Mouse (Mus musculus) left cerebral cortex, postnatal 36 days (tissue): ENCODE results near the gene 1700109H08Rik. TPM values are rescaled to one million over a fixed set of nuclear protein-coding genes. Genes with fewer than 3 reads are reported as not detected.
"Not testable (repeated sequence)": the region's sequence is repeated elsewhere in the genome, so short reads cannot be mapped to it uniquely, and the experiment has no call there.

Source experiments
- DNase-seq, 2 experiments: peaks; one replicate each; pipeline ENCODE4 v3.0.0; 2021 to 2022; ENCODE audit warnings: low spot score in 2 of 2, mixed read lengths in 1 of 2
- intact Hi-C: fragments of 180-260 bp; cut with DNase I; formaldehyde crosslinking; loops from one replicate; pipeline ENCODE4 v1.15.1; 2025
- total RNA-seq, 2 experiments: library from RNA; stranded (reverse); gene quantifications; 2 replicates each; pipeline ENCODE4 v1.2.3; 2021

Gene 1700109H08Rik
- total RNA-seq, 2 experiments from 2014 or later, result 2.0 to 5.8 TPM

- DNase-seq, result peak; percentile 84 to 86
- intact Hi-C loops, result no loop called here
Measured at GRCm38 (mm10) chr5:3596399-3596766, 25.0 kb downstream of the 1700109H08Rik start, which contains the start of gene Rbm48. Rbm48 (minus strand) TSS chr5:3596585.

- intact Hi-C loops, result no loop called here
- no peak for DNase-seq
Measured at GRCm38 (mm10) chr5:3597171-3597570, 25.8 kb downstream of the 1700109H08Rik start.

GRCm38 (mm10) chr5:3598766-3599165 lies 27.4 kb downstream of the 1700109H08Rik start:
- intact Hi-C loops, result no loop called here
- DNase-seq, result no peak

GRCm38 (mm10) chr5:3600298-3600697 lies 28.9 kb downstream of the 1700109H08Rik start:
- DNase-seq, result no peak
- intact Hi-C loops, result no loop called here

- DNase-seq, result no peak
- intact Hi-C loops, result no loop called here
Measured at GRCm38 (mm10) chr5:3600790-3601189, 29.4 kb downstream of the 1700109H08Rik start.

- intact Hi-C loops, result no loop called here
- no peak for DNase-seq
Measured at GRCm38 (mm10) chr5:3607114-3607513, 35.7 kb downstream of the 1700109H08Rik start.

- DNase-seq, result no peak
- intact Hi-C loops, result no loop called here
Measured at GRCm38 (mm10) chr5:3609241-3609640, 37.9 kb downstream of the 1700109H08Rik start.

GRCm38 (mm10) chr5:3611835-3612234 lies 40.5 kb downstream of the 1700109H08Rik start:
- intact Hi-C loops, DNase-seq: not testable (repeated sequence)

GRCm38 (mm10) chr5:3620486-3620885 lies 49.1 kb downstream of the 1700109H08Rik start:
- DNase-seq, result no peak
- intact Hi-C loops, result no loop called here

GRCm38 (mm10) chr5:3630055-3630454 lies 58.7 kb downstream of the 1700109H08Rik start:
- no peak for DNase-seq
- intact Hi-C loops, result no loop called here

- intact Hi-C loops, result no loop called here
- DNase-seq, result no peak
Measured at GRCm38 (mm10) chr5:3631512-3632271, 60.3 kb downstream of the 1700109H08Rik start.

GRCm38 (mm10) chr5:3632285-3632684 lies 60.9 kb downstream of the 1700109H08Rik start:
- intact Hi-C loops, result no loop called here
- DNase-seq, result no peak

GRCm38 (mm10) chr5:3633315-3633714 lies 61.9 kb downstream of the 1700109H08Rik start:
- intact Hi-C loops, result no loop called here
- DNase-seq, result no peak

- intact Hi-C loops, result no loop called here
- no peak for DNase-seq
Measured at GRCm38 (mm10) chr5:3633951-3634350, 62.6 kb downstream of the 1700109H08Rik start.

Other genes with a start within 250 kb of the 1700109H08Rik start
- gene Cdk6, start 230.1 kb upstream of the 1700109H08Rik start, total RNA-seq, result 1 to 10 TPM; 2.1 to 4.0 TPM
- gene Fam133b, start 27.7 kb upstream of the 1700109H08Rik start, total RNA-seq, result 10 to 100 TPM; 36.0 to 42.5 TPM
- gene Pex1, start 24.5 kb downstream of the 1700109H08Rik start, total RNA-seq, result 10 to 100 TPM; 22.3 to 34.6 TPM
- 10 to 100 TPM in 1 of 2 experiments, 1 to 10 TPM in 1; 8.5 to 16.3 TPM for gene Rbm48, start 25.0 kb downstream of the 1700109H08Rik start, total RNA-seq
- gene Tmbim7, start 79.6 kb downstream of the 1700109H08Rik start, total RNA-seq, result not detected
- 100 to 1,000 TPM; 117 to 119 TPM for gene Gatad1, start 85.6 kb downstream of the 1700109H08Rik start, total RNA-seq
- 100 to 1,000 TPM; 106 to 111 TPM for gene Ankib1, start 231.4 kb downstream of the 1700109H08Rik start, total RNA-seq
- gene Krit1, start 231.6 kb downstream of the 1700109H08Rik start, total RNA-seq, result 10 to 100 TPM; 40.1 to 67.3 TPM